Mouse (Mus musculus) heart, adult 2 months (tissue): ENCODE results near the gene Pbx1. TPM values are rescaled to one million over a fixed set of nuclear protein-coding genes. Genes with fewer than 3 reads are reported as not detected.

Source experiments
- DNase-seq, 2 experiments: peaks; one replicate each; pipeline ENCODE4 v3.0.0; 2021
- H3K27ac ChIP-seq: fragments of 200-600 bp; 2 replicates; pipeline ENCODE4 v1.8.1; 2022
- H3K27me3 ChIP-seq: fragments of 200-500 bp; 2 replicates; pipeline ENCODE4 v1.6.1; 2012; ENCODE audit warnings: mild to moderate bottlenecking, low read length, inconsistent platforms, mixed read lengths; ENCODE audit not compliant: control insufficient read depth, insufficient read depth
- H3K36me3 ChIP-seq: fragments of 200-500 bp; 2 replicates; pipeline ENCODE4 v1.6.1; 2012; ENCODE audit warnings: low read length, inconsistent platforms; ENCODE audit not compliant: control insufficient read depth, insufficient read depth
- H3K4me1 ChIP-seq: fragments of 200-500 bp; 2 replicates; pipeline ENCODE4 v1.6.1; 2011; ENCODE audit warnings: low read length; ENCODE audit not compliant: control insufficient read depth, insufficient read depth
- H3K4me3 ChIP-seq: fragments of 200-600 bp; 2 replicates; pipeline ENCODE4 v1.8.1; 2022
- H3K79me2 ChIP-seq: fragments of 200-500 bp; replicated peaks from 2 replicates; pipeline ENCODE4 v1.6.1; 2012; ENCODE audit warnings: mild to moderate bottlenecking, inconsistent platforms, low read length, moderate library complexity, mixed read lengths; ENCODE audit not compliant: control insufficient read depth, insufficient read depth
- H3K9ac ChIP-seq: fragments of 200-500 bp; 2 replicates; pipeline ENCODE4 v1.6.1; 2012; ENCODE audit warnings: low read depth, mild to moderate bottlenecking, control low read depth, inconsistent platforms, low read length, mixed read lengths
- CTCF ChIP-seq: fragments of 200-600 bp; IDR thresholded peaks from 2 replicates; pipeline ENCODE4 v1.8.1; 2022; ENCODE audit warnings: antibody characterized with exemption, mild to moderate bottlenecking, moderate library complexity
- EP300 ChIP-seq: fragments of 200-500 bp; IDR thresholded peaks from 2 replicates; pipeline ENCODE4 v1.6.1; 2011; ENCODE audit warnings: low read depth, low read length, control low read depth; ENCODE audit not compliant: insufficient read depth
- POLR2A ChIP-seq: fragments of 200-500 bp; IDR thresholded peaks from 2 replicates; pipeline ENCODE4 v1.6.1; 2011; ENCODE audit warnings: mild to moderate bottlenecking, low read depth, low read length, control low read depth; ENCODE audit not compliant: insufficient read depth
- WGBS: fragments of 180-500 bp; shearing (Covaris S2); methylation state at CpG from one replicate; pipeline ENCODE4 v1.1.7; 2018; 5-methylcytosine and 5-hydroxymethylcytosine counted together
- intact Hi-C: fragments of 180-260 bp; cut with DNase I; formaldehyde crosslinking; loops from one replicate; pipeline ENCODE4 v1.15.1; 2025
- polyA plus RNA-seq: library from polyadenylated mRNA; depleted of rRNA; stranded (reverse); fragments of >200 nt; gene quantifications from 2 replicates; pipeline ENCODE4 v1.2.3, GENCODE M21; 2012
- total RNA-seq, 2 experiments: library from RNA; stranded (reverse); gene quantifications; 2 replicates each; pipeline ENCODE4 v1.2.3; 2021

Pbx1 gene
- total and polyA plus RNA-seq, 3 experiments: 33.1 to 54.7 (median 52.8) TPM

- 93% methylated on average over 7 of the region's 7 CpGs for WGBS
- H3K27me3 ChIP-seq: no peaks in the 10 kb centered on the region
- H3K4me1 ChIP-seq: 0 out of 2 replicates have a peak, but pooled peaks cover 1% of the 10 kb centered on the region
- TF ChIP-seq CTCF: no peak
- no peak for TF ChIP-seq EP300
- no peak for TF ChIP-seq POLR2A
- no peak overlapping the region for H3K27ac ChIP-seq
- no peaks in the 10 kb centered on the region for H3K79me2 ChIP-seq
- no peak overlapping the region for H3K9ac ChIP-seq
- DNase-seq: no peak
- intact Hi-C loops: no loop called here
- no peaks in the 10 kb centered on the region for H3K36me3 ChIP-seq
- H3K4me3 ChIP-seq: no peak overlapping the region
Observed at GRCm38 (mm10) chr1:168258856-168259255, 173.2 kb downstream of the Pbx1 start.

DNA sequence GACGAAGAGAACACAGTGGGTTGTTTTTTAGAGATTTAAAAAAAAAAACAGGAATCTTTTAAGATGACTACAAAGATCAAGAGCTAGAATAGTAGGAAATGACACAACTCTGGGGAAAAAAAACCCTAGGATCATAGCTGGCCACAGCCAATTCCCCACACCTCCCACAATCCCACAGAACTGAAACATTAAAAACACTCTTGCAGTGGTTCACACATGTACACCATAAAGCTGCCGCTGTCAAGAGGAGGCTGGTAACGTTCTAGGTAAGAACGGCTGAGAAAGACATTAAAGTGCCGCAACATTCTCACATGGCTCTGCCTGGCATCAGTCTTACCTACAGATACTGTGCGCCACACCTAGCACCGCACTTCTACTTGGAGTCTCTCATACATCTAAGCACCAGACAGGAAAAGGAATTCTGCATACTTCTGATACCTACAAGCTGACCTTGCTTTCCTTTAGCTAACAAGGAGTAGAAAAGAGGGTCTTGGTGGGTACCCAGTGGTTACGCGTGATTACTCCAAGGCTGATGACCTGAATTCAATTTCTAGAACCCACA, 176.6 kb downstream of the Pbx1 start:
- WGBS: 95% methylated on average over 9 of the region's 9 CpGs
- 0 out of 2 replicates have a peak, but pooled peaks cover 1% of the 10 kb centered on the region for H3K4me1 ChIP-seq
- no peaks in the 10 kb centered on the region for H3K36me3 ChIP-seq
- 0 out of 2 replicates have a peak, but pooled peaks cover 1% of the 10 kb centered on the region for H3K79me2 ChIP-seq
- DNase-seq: no peak
- no peak overlapping the region for H3K27ac ChIP-seq
- no peak overlapping the region for H3K4me3 ChIP-seq
- intact Hi-C loops: no loop called here
- no peak overlapping the region for H3K9ac ChIP-seq
- no peaks in the 10 kb centered on the region for H3K27me3 ChIP-seq
- TF ChIP-seq POLR2A: no peak
- TF ChIP-seq CTCF: no peak
- TF ChIP-seq EP300: no peak

DNA sequence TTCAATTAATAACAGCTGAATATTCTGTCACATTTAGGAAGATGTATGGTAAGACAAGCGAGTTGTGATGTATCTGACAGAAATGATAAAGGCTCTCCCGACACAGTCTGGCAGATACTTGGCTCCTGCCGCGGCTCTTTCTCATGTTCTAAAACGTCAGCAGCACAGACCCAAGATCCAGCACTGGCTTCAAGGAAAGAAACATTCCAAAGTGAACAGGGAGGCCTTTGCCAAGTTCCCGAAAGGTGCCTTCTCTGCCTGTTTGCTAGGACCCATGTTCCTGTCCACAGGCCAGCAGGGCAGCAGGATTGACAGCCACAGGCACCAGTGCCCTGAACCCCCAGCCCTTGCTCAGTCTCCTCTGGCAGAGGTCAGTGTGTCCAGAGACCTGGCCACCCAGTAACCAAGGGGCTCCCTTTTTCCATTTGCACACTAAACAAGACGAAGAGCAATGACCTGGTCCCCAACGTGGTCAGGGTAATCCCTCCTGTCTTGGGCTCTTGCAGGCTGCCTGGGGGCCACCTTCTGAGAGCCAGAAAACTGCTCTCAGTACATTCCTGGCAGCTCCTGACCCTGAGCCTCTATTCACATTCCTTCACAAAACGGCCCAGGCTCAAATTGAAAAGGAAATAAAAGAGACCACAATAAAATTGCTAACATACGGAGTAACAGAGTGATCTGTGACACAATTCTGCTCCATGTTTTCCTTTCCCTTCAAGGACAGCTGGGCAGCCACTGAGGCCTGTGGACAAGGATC, 184.9 kb downstream of the Pbx1 start:
- Histone ChIP-seq H3K79me2 (0 out of 2 replicates have a peak, but pooled peaks cover 3% of the 10 kb centered on the region), H3K27ac (peak overlapping the region; percentile 65), H3K36me3 (peaks cover 2% of the 10 kb centered on the region; the same call in 1 of the 2 replicates), H3K4me3 (peak overlapping the region; percentile 3; the same call in 1 of the 2 replicates), H3K9ac (peak overlapping the region; percentile 12), H3K4me1 (peaks cover 6% of the 10 kb centered on the region), H3K27me3 (no peaks in the 10 kb centered on the region)
- WGBS: 39% methylated on average over 10 of the region's 10 CpGs
- peak in 1 of 2 experiments; percentile 39 for DNase-seq
- intact Hi-C loops: loop anchor here (5.0 kb wide), 1 partner anchor 40 kb away; no protein-coding TSS in a partner anchor
- TF ChIP-seq EP300 (no peak), CTCF (no peak), POLR2A (no peak)

DNA sequence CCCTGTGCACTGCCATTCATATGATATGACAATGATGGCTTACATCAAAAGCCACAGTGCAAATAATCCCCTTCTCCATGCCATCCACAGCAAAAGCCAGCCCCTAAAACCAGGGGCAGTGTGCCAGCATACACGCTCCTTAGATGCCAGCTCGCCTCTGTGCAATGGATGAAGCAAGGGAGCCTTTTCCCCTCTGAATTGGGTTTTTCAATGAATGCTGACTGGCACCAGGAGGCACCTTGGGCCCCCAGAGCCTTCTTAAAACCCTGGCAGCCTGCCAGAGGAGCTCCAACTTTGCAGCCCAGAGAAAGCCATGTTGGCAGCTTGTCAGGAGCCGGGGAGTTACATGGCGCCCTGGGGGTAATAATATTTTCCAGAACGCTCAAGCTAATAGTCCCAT, 186.5 kb downstream of the Pbx1 start:
- Histone ChIP-seq H3K4me1 (peaks cover 8% of the 10 kb centered on the region), H3K9ac (no peak overlapping the region), H3K79me2 (peaks cover 2% of the 10 kb centered on the region; the same call in 1 of the 2 replicates), H3K27me3 (no peaks in the 10 kb centered on the region), H3K4me3 (no peak overlapping the region), H3K27ac (no peak overlapping the region), H3K36me3 (peaks cover 2% of the 10 kb centered on the region; the same call in 1 of the 2 replicates)
- no peak for TF ChIP-seq POLR2A
- no peak for TF ChIP-seq EP300
- TF ChIP-seq CTCF: no peak
- intact Hi-C loops: loop anchor here (5.0 kb wide), 1 partner anchor 42 kb away; no protein-coding TSS in a partner anchor
- peak in 1 of 2 experiments; percentile 36 for DNase-seq
- WGBS: 71% methylated on average over 5 of the region's 5 CpGs

DNA sequence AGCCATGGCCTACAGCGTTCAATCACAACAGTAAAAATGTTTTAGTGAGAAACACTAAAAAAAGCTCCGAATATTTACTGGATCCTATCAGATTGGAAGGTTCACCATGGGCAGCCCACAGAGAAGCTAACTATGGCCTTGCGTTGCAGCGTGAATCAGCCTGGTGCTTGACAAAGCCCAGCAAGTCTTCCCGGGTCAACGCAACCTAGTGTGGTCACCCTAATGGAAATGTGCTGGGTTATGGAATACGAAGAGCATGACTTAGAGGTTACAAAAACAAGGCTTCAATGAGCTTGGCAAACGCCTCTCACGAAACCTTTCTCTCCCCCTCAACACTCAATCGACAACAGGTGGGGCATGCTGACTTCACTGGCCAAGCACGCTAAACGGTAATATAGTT, 188.3 kb downstream of the Pbx1 start:
- peaks cover 8% of the 10 kb centered on the region for H3K4me1 ChIP-seq
- TF ChIP-seq EP300: no peak
- TF ChIP-seq POLR2A: no peak
- TF ChIP-seq CTCF: no peak

GRCm38 (mm10) chr1:168243068-168243467, 189.0 kb downstream of the Pbx1 start:
- Histone ChIP-seq H3K9ac (no peak overlapping the region), H3K4me3 (no peak overlapping the region), H3K36me3 (peaks cover 2% of the 10 kb centered on the region), H3K4me1 (peaks cover 8% of the 10 kb centered on the region), H3K27ac (no peak overlapping the region), H3K79me2 (peaks cover under 1% of the 10 kb centered on the region; the same call in 1 of the 2 replicates), H3K27me3 (no peaks in the 10 kb centered on the region)
- TF ChIP-seq POLR2A (no peak), EP300 (no peak), CTCF (no peak)
- DNase-seq: no peak
- intact Hi-C loops: no loop called here
- 81% methylated on average over 7 of the region's 7 CpGs for whole genome bisulfite sequencing

More for the DNA sequence above, 188.3 kb downstream of the Pbx1 start:
- no peak overlapping the region for H3K4me3 ChIP-seq
- no peaks in the 10 kb centered on the region for H3K27me3 ChIP-seq
- H3K9ac ChIP-seq: no peak overlapping the region
- 90% methylated on average over 12 of the region's 12 CpGs for WGBS
- peaks cover 2% of the 10 kb centered on the region; the same call in 1 of the 2 replicates for H3K79me2 ChIP-seq
- DNase-seq: no peak
- H3K27ac ChIP-seq: no peak overlapping the region
- H3K36me3 ChIP-seq: peaks cover 2% of the 10 kb centered on the region
- intact Hi-C loops: no loop called here
